Mouse (Mus musculus): ENCODE measurements at regions not wholly inside any gene's neighbourhood (a gene's known extent, or its start where the extent isn't known, plus 50 kb on each side); places are given as distances from the start of the nearest gene placed in this dataset.
"Not testable (repeated sequence)": the region's sequence is repeated elsewhere in the genome, so short reads cannot be mapped to it uniquely, and the experiment has no call there.

DNA sequence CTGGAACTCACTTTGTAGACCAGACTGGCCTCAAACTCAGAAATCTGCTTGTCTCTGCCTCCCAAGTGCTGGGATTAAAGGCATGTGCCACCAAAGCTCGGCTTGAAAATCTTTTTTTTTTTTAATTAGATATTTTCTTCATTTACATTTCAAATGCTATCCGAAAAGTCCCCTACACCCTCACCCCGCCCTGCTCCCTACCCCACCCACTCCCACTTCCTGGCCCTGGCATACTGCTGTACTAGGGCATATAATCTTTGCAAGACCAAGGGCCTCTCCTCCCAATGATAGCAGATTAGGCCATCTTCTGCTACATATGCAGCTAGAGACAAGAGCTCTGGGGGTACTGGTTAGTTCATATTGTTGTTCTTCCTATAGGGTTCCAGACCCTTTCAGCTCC, 276.2 kb upstream of the Stxbp5 start:
- not testable (repeated sequence) for TF ChIP-seq POLR2A (IDR thresholded peaks at IDR 0.05; ENCODE audit: low read depth, low read length); CTCF (IDR thresholded peaks at IDR 0.05; ENCODE audit: extremely low read depth, insufficient read depth, insufficient read length, insufficient replicate concordance)

Measured in spleen, adult 2 months (tissue).